ENCODE assay signal across 9 mouse cellular contexts in the genomic region with DNA sequence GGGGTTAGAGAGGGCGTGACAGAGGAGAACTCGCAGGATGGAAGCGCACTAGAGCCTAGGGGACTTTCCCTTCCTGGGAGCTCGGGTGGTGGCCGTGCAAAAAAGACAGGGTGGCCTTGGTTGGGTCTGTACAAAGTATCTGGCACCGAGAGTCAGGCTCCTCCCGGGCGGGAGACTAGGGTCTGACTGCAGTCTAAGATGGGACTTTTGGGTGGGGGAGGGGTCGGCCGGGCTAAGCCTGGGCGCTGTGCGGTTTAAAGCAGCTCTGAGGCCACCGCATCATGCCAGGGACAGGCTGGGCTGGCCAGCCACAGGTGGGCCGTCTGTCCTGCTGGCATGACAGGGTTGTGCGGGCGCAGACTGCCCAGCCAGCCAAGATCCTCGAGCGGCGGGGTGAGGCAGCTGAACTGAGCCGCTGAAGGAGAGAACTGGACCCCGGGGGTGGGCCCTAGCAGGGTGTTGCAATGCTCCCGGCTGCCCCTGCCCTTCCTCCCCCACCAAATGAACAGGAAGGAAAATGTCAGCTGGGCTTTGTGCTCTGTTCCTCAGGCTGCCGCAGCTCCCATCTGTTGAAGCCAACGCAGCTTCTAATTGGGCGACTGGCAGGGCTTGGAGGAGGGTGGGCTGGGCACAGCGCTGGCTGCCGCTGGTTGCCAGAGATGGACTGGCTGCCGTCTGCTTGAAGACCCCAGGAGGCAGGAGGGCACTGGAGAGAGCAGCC. TPM values are rescaled to one million over a fixed set of nuclear protein-coding genes. Genes with fewer than 3 reads are reported as not detected.
DNase-seq lines count a peak whose midpoint lies in the region; ATAC-seq and TF ChIP-seq lines count a peak whose summit lies in the region.
"Had no signal": no experiment of that assay in that cellular context is flagged by ENCODE, and none has a peak within 500 bp of the region (broad histone marks: within the 10 kb centered on the region; RNA-seq: fewer than 3 reads in every experiment).

No protein-coding gene starts in this region.

- H3K4me3 ChIP-seq in intestine, postnatal 0 days (ENCODE audit: low read depth, low read length), result peak overlapping the region; percentile 43
- H3K4me3 ChIP-seq in small intestine, adult 2 months (ENCODE audit: low read depth, low read length), result peak overlapping the region; percentile 50

- H3K36me3 ChIP-seq in intestine, postnatal 0 days (ENCODE audit: control insufficient read depth, insufficient read depth), result no peaks in the 10 kb centered on the region
- H3K36me3 ChIP-seq in small intestine, adult 2 months (ENCODE audit: control insufficient read depth, insufficient read depth, low read length), result no peaks in the 10 kb centered on the region

- ATAC-seq in common myeloid progenitor, adult 5-6 weeks (replicated peaks; ENCODE audit: low read depth, poor library complexity, severe bottlenecking), result peak; percentile 68
- no peak for ATAC-seq in intestine, postnatal 0 days
- no peak for ATAC-seq in erythroid progenitor cell, adult 5-6 weeks (replicated peaks; ENCODE audit: low FRiP score, poor library complexity, severe bottlenecking)

- TF ChIP-seq POLR2A in small intestine, adult 2 months (IDR thresholded peaks at IDR 0.05; ENCODE audit: low read depth, low read length), result no peak

- H3K9ac ChIP-seq in intestine, postnatal 0 days (ENCODE audit: low read depth, low read length), result 0 out of 2 replicates have a peak overlapping the region, but pooled peaks have one; percentile 22

- H3K4me1 ChIP-seq in intestine, postnatal 0 days (replicated peaks; ENCODE audit: control insufficient read depth, insufficient read depth, low read length), result no peaks in the 10 kb centered on the region
- no peaks in the 10 kb centered on the region; the same call in 1 of the 2 replicates for H3K4me1 ChIP-seq in small intestine, adult 2 months (ENCODE audit: control insufficient read depth, insufficient read depth, insufficient read length, low read length)

- peaks cover 34% of the 10 kb centered on the region for H3K27me3 ChIP-seq in intestine, postnatal 0 days (replicated peaks; ENCODE audit: control insufficient read depth, insufficient read depth, low read length)
- peaks cover 25% of the 10 kb centered on the region for H3K27me3 ChIP-seq in small intestine, adult 2 months (ENCODE audit: control insufficient read depth, insufficient read depth, low read length)

- peak overlapping the region; percentile 65 for H3K4me2 ChIP-seq in intestine, postnatal 0 days (replicated peaks; ENCODE audit: low read depth)

- no peaks in the 10 kb centered on the region for H3K9me3 ChIP-seq in intestine, postnatal 0 days (ENCODE audit: control insufficient read depth)

- WGBS in intestine, postnatal 0 days, result 2% methylated on average over 28 of the region's 28 CpGs
- 2% methylated on average over 28 of the region's 28 CpGs for WGBS in small intestine, adult 2 months

- H3K27ac ChIP-seq in intestine, postnatal 0 days (ENCODE audit: low read depth, low read length), result no peak overlapping the region
- no peak overlapping the region for H3K27ac ChIP-seq in small intestine, adult 2 months (ENCODE audit: insufficient read depth, low read depth, low read length)

- no peak for TF ChIP-seq CTCF in intestine, postnatal 0 days (IDR thresholded peaks at IDR 0.05; ENCODE audit: low read depth)
- no peak for TF ChIP-seq CTCF in small intestine, adult 2 months (IDR thresholded peaks at IDR 0.05; ENCODE audit: extremely low read depth, insufficient read length, insufficient replicate concordance, low read depth, low read length)

- peak; percentile 35 for DNase-seq in kidney, postnatal 10 days
- no peak for DNase-seq in kidney, postnatal 25 days
- DNase-seq in heart, adult 18-20 months, result peak; percentile 39 to 41
- DNase-seq in lung, postnatal 10 days, result peak; percentile 22

RNA-seq across cellular contexts. Expression of a gene that starts 1.1 kb away (rescaled TPM):
- total RNA-seq in common myeloid progenitor, adult 5-6 weeks (2017), result not detected in 2 replicates
- total RNA-seq in heart, adult 18-20 months (2021), result 1 to 10 TPM; 3.8 to 4.2 TPM
- polyA plus RNA-seq in intestine, postnatal 0 days (2015; fragmentation: Nextera tagmentation; extraction: Ambion mirVana), result 2.3 and 2.4 TPM in 2 replicates
- polyA plus RNA-seq in small intestine, adult 2 months (2012; rRNA removed), result 1.1 and 1.4 TPM in 2 replicates
- not detected in 2 replicates for total RNA-seq in erythroid progenitor cell, adult 5-6 weeks (2015; ENCODE audit: low replicate concordance)
- not detected in 2 replicates for total RNA-seq in erythroid progenitor cell, adult 5-6 weeks (2017; ENCODE audit: low replicate concordance)
- total RNA-seq: MEL had no signal

Comparison
In these comparisons a context has a peak if more than half of its experiments do, and no peak if none do; other contexts are left out.
1. DNase-seq: peak in kidney, postnatal 10 days (single experiment), heart, adult 18-20 months (2 of 2) and lung, postnatal 10 days (single experiment); none in kidney, postnatal 25 days (0 of 2).